Mouse (Mus musculus): ENCODE results near the gene Anxa6. TPM values are rescaled to one million over a fixed set of nuclear protein-coding genes. Genes with fewer than 3 reads are reported as not detected.

Gene Anxa6
- polyA plus RNA-seq (2012; rRNA removed) = 182 and 288 TPM in 2 replicates

DNA sequence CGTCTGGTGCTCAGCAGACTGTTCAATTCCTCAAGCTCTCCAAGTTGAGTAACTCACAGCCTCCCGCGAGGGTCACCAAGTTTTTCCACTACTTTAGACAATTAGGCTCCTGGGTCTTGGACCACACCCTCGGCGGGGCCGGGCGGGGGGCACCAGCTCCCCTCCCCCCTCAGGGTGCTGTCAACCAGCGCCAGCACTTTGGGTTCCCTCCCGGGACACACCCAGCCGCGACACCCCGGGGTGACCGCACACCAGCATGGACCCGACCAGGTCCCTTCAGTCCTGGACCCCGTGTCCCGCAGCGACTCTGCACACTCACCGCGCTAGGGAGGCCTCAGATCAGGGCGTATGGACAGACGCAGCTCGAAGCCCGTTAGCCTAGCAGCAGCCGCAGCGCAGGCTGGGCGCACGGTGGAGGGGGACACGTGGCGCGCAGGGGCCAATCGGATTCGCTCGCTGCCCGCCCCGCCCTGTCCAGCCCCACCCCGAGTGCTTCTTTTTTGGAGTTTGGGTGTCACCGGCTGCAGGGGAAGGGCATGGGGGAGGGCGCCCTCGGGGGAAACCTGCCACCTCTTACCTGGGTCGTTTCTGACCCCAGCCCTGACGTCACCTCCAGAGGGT lies at the start of gene Anxa6:
Gene Anxa6 (minus strand): TSS at position 406 of the 621 bp plus-strand sequence.
- no peak for DNase-seq (ENCODE audit: low read depth)

GRCm38 (mm10) chr11:55081206-55081605 lies 48.0 kb upstream of the Anxa6 start:
- no peak for DNase-seq (ENCODE audit: low read depth)

DNA sequence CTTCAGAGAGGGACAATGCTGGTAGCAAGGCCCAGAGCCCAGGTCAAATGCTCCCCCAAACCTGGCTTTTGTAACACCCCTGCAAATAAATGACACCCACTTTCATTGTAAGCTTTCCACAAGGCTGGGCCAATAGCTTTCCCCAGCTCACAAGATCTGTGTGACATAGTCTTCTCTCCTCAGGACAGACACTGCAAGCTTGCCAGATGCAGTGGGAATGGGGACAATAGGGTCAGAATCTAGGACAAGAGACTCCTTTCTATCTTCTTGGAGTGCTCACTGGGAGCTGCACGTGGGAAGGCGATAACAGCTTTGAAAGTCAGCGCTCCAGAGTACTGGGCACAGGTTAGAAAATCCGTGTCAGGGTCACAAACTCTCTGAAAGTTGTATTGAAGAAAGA lies 45.9 kb upstream of the Anxa6 start:
- no peak for DNase-seq (ENCODE audit: low read depth)

- DNase-seq (ENCODE audit: low read depth) = no peak
Measured at GRCm38 (mm10) chr11:55078502-55078901, 45.3 kb upstream of the Anxa6 start.

- DNase-seq (ENCODE audit: low read depth) = no peak
Measured at GRCm38 (mm10) chr11:55077331-55078231, 44.3 kb upstream of the Anxa6 start, which contains the start of gene Ccdc69. Gene Ccdc69, minus strand, starts transcription at chr11:55078131.

GRCm38 (mm10) chr11:55076234-55076633 lies 43.0 kb upstream of the Anxa6 start:
- DNase-seq (ENCODE audit: low read depth) = no peak

DNA sequence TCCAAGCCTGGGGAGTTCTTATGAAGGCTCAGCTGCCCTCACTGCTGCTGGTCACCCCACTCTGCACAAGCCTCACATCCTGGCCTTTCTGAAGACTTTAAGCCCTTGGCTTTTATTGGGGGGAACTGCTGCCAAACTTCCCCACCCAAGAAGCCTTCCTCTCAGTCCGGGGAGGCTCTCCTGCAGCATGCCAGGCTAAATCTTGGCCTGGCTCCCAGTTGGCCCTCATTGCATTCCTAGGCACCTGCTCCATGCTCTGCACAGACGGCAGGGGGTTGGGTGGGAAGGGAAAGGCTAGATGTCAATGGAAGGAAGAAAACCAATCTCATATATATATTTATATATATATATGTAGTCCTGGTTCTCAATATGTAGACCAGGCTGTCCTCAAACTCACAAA lies 42.4 kb upstream of the Anxa6 start:
- no peak for DNase-seq (ENCODE audit: low read depth)

- no peak for DNase-seq (ENCODE audit: low read depth)
Measured at GRCm38 (mm10) chr11:55073191-55073590, 39.9 kb upstream of the Anxa6 start.

DNA sequence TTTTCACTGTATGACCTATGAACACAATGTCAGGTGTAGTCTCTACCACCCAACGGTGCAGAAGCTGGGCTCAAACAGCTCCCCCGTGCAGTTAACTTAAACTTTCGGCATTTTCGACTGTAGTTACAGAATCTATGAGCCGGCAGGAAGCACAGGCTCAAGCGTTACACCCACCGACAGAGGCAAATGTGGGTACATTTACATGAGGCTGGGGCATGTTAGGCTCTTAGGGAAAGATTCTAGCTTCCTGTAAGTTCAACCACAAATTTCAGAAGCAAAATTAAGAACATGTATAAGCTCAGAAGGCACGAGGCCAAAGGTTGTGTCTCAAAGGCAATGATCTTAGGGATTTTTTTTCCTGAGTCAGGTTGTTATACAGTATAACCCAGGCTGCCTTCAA lies 39.2 kb upstream of the Anxa6 start:
- DNase-seq (ENCODE audit: low read depth) = no peak

DNA sequence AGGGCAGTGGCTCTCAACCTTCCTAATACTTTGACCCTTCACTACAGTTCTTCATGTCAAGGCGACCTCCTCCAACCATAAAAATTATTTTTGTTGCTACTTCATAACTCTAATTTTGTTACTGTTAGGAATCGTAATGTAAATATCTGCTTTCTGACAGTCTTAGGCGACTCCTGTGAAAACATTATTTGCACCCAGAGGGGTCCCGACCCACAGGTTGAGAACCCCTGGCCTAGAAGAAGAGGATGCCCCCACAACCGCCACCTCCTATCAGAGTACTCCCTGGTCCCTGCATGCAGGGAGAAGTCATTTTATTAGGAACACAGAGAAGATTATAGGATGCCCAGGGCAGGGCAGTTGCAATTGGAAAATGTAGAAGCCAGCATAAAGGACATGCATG lies 38.1 kb upstream of the Anxa6 start:
- DNase-seq (ENCODE audit: low read depth) = no peak

DNA sequence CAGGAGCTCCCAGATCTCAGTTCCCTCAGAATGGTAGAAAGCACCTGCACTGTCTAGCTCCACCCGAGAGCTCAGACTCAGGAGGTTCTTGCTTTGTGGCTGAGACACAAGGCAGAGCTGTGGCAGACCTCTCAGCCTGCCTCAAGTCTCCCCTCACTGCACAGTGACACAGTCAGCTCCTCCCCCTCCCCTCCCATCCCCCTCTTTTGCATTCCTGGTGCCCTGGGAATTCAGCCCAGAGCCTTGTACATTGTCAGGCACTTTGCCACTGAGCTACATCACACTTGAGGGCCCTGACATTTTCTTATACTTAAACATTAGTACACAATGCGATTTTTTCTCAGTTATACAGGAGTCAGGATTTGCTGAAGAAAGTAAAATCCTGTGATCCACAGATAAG lies 35.8 kb upstream of the Anxa6 start:
- DNase-seq (ENCODE audit: low read depth) = no peak

DNA sequence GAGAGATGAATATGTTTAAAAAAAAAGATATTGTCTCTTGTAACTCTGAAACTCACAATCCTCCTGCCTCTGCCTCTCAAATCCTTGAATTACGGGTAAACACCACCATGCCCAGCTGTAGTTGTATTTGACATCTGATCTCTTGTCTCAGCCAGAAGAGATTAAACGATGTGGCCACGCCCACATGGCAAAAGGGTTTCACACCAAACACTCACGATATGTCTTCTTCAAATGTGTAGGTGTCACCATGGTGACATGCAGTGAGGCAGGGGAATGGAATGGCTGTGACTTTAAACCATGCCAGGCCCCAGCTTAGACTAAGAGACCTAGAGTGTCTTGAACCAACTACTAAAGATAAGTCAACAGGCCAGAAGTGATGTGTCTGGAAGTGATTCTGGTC lies 33.7 kb upstream of the Anxa6 start:
- DNase-seq (ENCODE audit: low read depth) = no peak

DNA sequence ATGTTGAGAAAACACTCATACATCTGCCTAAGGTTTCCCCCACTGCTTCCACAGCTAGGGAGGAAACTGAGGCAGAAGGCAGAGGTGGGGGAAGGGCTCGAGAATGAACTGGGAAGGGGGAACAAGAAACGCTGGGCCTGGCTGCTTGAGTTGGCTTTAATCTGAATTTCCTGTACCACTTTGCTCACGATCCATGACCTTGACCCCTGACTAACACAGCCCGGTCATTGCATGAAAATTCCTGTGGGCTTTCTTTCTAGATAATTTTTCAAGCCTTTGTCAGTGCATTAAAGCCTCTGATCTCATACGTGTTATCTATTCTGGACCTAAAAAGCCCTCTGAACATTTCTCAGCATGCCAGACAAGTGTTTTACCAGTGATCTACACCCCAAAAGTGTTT lies 29.6 kb upstream of the Anxa6 start:
- DNase-seq (ENCODE audit: low read depth) = no peak

GRCm38 (mm10) chr11:55060802-55061201 lies 27.6 kb upstream of the Anxa6 start:
- no peak for DNase-seq (ENCODE audit: low read depth)

DNA sequence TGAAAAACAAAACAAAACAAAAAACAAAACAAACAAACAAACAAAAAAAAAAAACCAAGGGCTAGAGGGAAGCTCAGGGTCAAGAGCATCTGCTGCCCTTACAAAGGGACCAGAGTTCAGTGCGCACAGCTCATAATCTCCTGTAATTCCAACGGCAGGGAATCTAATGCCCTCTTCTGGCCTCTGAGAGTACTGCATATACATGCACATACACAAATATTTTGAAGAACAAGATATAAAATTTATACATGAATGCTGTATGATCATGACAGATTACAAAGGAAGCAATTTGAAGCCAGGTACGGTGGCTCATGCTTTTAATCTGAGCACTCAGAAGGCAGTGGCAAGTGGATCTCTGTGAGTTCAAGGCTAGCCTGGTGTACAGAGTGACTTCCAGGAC lies 24.3 kb upstream of the Anxa6 start:
- DNase-seq (ENCODE audit: low read depth) = no peak

- no peak for DNase-seq (ENCODE audit: low read depth)
Measured at GRCm38 (mm10) chr11:55050837-55051510, 17.7 kb upstream of the Anxa6 start.

DNA sequence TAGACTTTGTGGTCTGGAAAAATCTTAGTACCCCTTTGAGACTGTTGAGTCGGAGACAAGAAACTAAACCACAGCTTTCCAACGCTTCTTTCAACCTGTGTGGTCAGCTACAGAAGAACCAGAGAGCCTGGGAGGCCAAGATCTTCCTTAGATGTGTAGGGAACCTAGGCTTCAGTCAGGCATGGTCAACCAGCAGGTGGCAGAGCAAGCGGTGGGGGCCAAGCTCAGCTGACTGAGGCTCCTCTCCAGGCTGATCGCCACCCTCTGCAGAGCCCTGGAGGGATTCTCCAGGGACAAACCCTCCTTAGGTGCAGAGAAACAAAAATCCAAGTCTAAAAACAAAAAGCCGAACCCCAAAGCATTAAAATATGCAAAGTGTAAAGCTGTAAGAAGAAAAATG lies 13.4 kb upstream of the Anxa6 start:
- DNase-seq (ENCODE audit: low read depth) = no peak

- no peak for DNase-seq (ENCODE audit: low read depth)
Measured at GRCm38 (mm10) chr11:55041348-55041747, 8.1 kb upstream of the Anxa6 start.

DNA sequence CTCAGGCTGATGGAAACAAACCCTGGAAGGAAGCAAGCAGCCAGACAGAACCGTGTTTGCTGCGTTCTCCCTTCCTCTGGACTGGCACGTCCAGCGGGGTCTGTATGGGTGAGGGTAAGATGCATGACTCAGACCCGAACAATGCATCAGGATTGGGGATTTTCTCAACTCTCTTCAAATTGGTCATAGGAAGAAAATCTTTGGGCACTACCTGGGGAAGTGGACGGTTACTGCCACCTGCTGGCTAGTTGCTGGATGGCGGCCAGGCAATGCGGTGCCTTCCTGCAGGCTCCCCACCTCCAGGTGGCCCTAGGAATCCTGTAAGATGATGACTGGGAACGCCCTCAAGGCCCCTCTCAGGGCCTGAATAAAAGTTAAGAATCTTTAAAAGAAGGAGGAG lies 6.3 kb upstream of the Anxa6 start:
- DNase-seq (ENCODE audit: low read depth) = no peak

- DNase-seq (ENCODE audit: low read depth) = no peak
Measured at GRCm38 (mm10) chr11:55036601-55037000, 3.4 kb upstream of the Anxa6 start.

DNA sequence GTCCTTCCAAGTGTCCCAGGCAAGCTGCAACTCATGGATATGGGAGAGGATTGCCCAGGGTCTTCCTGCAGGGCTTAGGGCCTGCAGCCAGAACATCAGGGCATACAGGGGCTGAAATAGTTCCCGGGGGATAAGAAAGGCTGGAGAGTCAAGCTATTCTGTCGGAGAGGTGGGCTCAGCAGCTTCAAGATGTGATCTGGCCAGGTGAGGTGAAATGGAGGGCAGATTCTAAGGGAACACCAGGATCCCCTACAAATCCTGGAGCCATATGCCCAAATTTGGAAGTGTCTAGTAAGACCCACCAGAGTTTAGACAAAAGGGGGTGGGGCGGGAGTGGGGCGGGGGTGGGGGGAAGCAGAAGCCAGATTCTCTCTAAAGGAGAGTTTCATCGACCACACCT lies 959 bp downstream of the Anxa6 start:
- no peak for DNase-seq (ENCODE audit: low read depth)

DNA sequence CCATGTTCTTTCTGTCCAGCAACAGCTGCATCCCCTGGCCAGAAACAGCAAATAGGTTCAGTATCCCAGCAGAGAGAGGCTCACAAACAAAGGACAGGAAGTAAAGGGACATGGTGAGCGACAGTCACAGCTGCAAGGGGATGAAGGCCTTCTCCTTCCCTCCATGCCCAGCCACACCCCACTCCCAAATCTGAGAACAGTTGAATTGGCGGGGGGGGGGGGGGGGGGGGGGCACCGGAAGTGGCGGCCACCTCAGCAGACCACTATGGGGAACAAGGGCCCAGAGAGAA lies 1.3 kb downstream of the Anxa6 start:
- no peak for DNase-seq (ENCODE audit: low read depth)
